Mouse (Mus musculus): Measurements from ENCODE around the gene Ikzf1. TPM values are rescaled to one million over a fixed set of nuclear protein-coding genes. Genes with fewer than 3 reads are reported as not detected.

The Ikzf1 gene
- total and polyA plus RNA-seq, 2 experiments = 1.2 to 3.3 TPM

DNA sequence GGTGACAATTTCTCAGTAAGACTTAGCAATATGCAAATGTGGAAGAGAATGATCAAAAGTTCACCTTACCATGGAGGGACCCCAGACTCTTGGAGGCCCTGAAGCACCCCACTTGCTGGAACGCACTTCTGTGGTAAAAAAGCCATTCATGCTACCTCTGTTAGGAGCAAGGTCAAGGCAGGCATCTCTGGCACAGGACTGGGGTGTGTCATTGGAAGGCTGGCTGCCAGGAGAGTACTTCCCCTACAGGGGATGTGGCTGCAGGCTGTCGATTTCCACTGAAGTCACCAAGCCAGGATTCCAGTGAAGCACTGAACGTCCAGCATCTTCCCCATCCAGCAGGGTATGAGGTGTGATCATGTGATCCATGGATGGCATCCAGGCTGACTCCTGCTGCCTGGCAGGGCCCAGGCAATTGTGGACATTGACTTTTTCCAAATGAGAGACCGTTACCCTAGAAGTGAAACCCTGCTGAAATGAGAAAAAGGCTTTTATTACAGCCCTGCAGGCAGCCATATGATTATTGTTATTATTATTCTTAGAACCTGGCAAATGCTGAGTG is 32.9 kb downstream of the Ikzf1 start:
- H3K27ac ChIP-seq (replicated peaks; ENCODE audit: insufficient read depth, low read depth, low read length) = no peak overlapping the region
- no peak overlapping the region for H3K9ac ChIP-seq (ENCODE audit: low read depth, low read length)
- no peaks in the 10 kb centered on the region for H3K36me3 ChIP-seq (ENCODE audit: control insufficient read depth, insufficient read depth, low read length)
- 84% methylated on average over 4 of the region's 4 CpGs for WGBS
- no peak overlapping the region for H3K4me3 ChIP-seq (ENCODE audit: insufficient read depth, low read depth, low read length)
- no peaks in the 10 kb centered on the region for H3K4me1 ChIP-seq (ENCODE audit: control insufficient read depth, insufficient read depth, low read length)
- TF ChIP-seq CTCF (IDR thresholded peaks at IDR 0.05; ENCODE audit: low read depth, low read length) (no peak), POLR2A (IDR thresholded peaks at IDR 0.05; ENCODE audit: extremely low read depth, insufficient read depth, low read length) (no peak)
- no peaks in the 10 kb centered on the region for H3K27me3 ChIP-seq (ENCODE audit: control insufficient read depth, insufficient read depth, low read length)
- no peak for DNase-seq (ENCODE audit: extremely low read depth, low read depth, low spot score)
- no peaks in the 10 kb centered on the region for H3K79me2 ChIP-seq (ENCODE audit: control insufficient read depth, insufficient read depth, low read length)

DNA sequence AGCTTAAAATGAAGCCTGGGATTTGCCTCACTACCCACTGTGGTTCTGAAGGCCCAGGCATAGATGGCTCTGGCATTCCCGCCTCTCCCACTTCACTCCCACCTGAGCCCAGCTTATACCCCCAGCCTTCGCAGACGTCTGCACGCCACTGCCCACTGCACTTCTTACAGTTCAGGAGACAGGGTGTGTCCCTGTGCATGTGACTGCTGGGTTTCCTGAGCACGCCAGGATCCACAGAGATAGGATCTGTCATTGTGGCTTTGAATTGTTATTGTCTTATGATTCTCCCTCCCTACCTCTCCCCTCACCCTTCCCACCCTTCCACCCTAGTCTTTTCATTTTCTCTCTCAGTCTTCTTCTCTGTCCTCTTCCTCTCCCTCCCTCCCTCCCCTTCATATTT is 34.9 kb downstream of the Ikzf1 start:
- no peaks in the 10 kb centered on the region for H3K27me3 ChIP-seq (ENCODE audit: control insufficient read depth, insufficient read depth, low read length)
- TF ChIP-seq POLR2A (IDR thresholded peaks at IDR 0.05; ENCODE audit: extremely low read depth, insufficient read depth, low read length) (no peak), CTCF (IDR thresholded peaks at IDR 0.05; ENCODE audit: low read depth, low read length) (no peak)

DNA sequence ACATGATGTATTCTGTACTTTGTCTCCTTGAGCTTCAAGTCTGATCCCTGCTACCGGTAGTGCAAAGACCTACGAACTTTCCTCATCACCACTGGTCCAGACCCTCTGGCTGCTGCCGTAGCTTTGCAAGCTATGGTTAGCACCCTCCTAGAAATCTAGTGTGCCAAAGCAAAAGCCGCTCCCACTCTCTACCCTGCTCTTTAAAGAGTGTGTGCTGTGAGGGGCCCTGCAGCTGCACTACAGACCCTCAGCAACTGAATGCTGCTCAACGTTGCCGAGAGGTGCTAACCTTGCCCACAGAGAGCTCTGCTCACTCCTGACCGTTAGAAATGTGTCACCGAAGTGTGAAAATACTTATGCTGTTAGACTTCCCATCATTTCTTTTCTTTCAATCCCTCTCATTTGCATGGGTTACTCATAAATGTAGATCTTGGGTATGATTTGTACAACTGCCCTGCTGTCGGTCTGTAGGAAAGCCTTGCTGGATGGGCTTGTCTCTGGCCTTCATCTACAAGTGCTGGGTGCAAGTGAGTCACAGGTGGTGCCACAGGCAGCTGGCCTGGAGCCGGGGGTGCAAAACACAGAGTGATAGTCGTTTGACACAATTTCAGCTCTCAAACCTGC is 40.6 kb downstream of the Ikzf1 start:
- H3K36me3 ChIP-seq (ENCODE audit: control insufficient read depth, insufficient read depth, low read length) = no peaks in the 10 kb centered on the region
- no peak overlapping the region for H3K27ac ChIP-seq (replicated peaks; ENCODE audit: insufficient read depth, low read depth, low read length)
- no peak for DNase-seq (ENCODE audit: extremely low read depth, low read depth, low spot score)

More for the DNA sequence above, 34.9 kb downstream of the Ikzf1 start:
- no peak overlapping the region for H3K4me3 ChIP-seq (ENCODE audit: insufficient read depth, low read depth, low read length)
- no peak for DNase-seq (ENCODE audit: extremely low read depth, low read depth, low spot score)
- H3K36me3 ChIP-seq (ENCODE audit: control insufficient read depth, insufficient read depth, low read length) = no peaks in the 10 kb centered on the region
- 84% methylated on average over 5 of the region's 5 CpGs for WGBS
- no peaks in the 10 kb centered on the region for H3K79me2 ChIP-seq (ENCODE audit: control insufficient read depth, insufficient read depth, low read length)
- no peaks in the 10 kb centered on the region for H3K4me1 ChIP-seq (ENCODE audit: control insufficient read depth, insufficient read depth, low read length)
- no peak overlapping the region for H3K9ac ChIP-seq (ENCODE audit: low read depth, low read length)
- H3K27ac ChIP-seq (replicated peaks; ENCODE audit: insufficient read depth, low read depth, low read length) = no peak overlapping the region

DNA sequence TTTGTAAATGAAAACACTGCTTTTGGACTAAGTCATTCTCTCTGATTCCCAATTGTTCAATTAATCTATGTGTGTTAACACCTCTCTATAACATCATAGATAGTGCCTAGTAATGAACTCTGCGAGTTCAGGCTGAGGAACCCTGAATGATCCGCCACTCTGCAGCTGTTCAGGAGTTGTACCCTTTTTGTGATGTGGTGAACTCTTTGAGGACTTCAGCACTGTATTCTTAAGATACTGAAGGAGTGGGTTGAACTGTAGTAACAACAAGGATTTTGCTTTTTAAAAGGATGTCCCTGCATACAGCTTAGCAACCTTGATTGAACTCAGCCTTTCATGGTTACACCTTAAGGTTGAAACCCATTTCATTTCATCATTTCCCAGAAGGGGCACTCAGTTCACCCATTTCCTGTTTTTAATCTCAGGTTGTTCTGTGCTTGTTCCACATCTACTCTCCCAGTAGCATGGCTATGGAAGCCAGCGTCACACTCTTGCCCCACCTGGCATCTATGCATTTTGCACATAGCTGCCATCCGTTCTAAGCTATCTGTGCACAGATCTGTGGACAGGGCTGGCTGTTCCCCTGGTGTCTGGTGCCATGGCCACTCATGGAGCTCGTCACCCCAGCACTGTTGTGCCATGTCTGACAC is 41.2 kb downstream of the Ikzf1 start:
- Histone ChIP-seq H3K9ac (ENCODE audit: low read depth, low read length) (no peak overlapping the region), H3K36me3 (ENCODE audit: control insufficient read depth, insufficient read depth, low read length) (no peaks in the 10 kb centered on the region), H3K4me3 (ENCODE audit: insufficient read depth, low read depth, low read length) (no peak overlapping the region), H3K27me3 (ENCODE audit: control insufficient read depth, insufficient read depth, low read length) (no peaks in the 10 kb centered on the region), H3K4me1 (ENCODE audit: control insufficient read depth, insufficient read depth, low read length) (no peaks in the 10 kb centered on the region), H3K27ac (replicated peaks; ENCODE audit: insufficient read depth, low read depth, low read length) (no peak overlapping the region), H3K79me2 (ENCODE audit: control insufficient read depth, insufficient read depth, low read length) (no peaks in the 10 kb centered on the region)
- TF ChIP-seq POLR2A (IDR thresholded peaks at IDR 0.05; ENCODE audit: extremely low read depth, insufficient read depth, low read length) (no peak), CTCF (IDR thresholded peaks at IDR 0.05; ENCODE audit: low read depth, low read length) (no peak)
- DNase-seq (ENCODE audit: extremely low read depth, low read depth, low spot score) = no peak
- WGBS = 81% methylated on average over 5 of the region's 5 CpGs

More for the DNA sequence above, 40.6 kb downstream of the Ikzf1 start:
- no peak for TF ChIP-seq POLR2A (IDR thresholded peaks at IDR 0.05; ENCODE audit: extremely low read depth, insufficient read depth, low read length)
- no peak for TF ChIP-seq CTCF (IDR thresholded peaks at IDR 0.05; ENCODE audit: low read depth, low read length)
- no peak overlapping the region for H3K4me3 ChIP-seq (ENCODE audit: insufficient read depth, low read depth, low read length)
- 82% methylated on average over 11 of the region's 11 CpGs for WGBS
- no peak overlapping the region for H3K9ac ChIP-seq (ENCODE audit: low read depth, low read length)
- no peaks in the 10 kb centered on the region for H3K4me1 ChIP-seq (ENCODE audit: control insufficient read depth, insufficient read depth, low read length)
- H3K27me3 ChIP-seq (ENCODE audit: control insufficient read depth, insufficient read depth, low read length) = no peaks in the 10 kb centered on the region
- no peaks in the 10 kb centered on the region for H3K79me2 ChIP-seq (ENCODE audit: control insufficient read depth, insufficient read depth, low read length)

DNA sequence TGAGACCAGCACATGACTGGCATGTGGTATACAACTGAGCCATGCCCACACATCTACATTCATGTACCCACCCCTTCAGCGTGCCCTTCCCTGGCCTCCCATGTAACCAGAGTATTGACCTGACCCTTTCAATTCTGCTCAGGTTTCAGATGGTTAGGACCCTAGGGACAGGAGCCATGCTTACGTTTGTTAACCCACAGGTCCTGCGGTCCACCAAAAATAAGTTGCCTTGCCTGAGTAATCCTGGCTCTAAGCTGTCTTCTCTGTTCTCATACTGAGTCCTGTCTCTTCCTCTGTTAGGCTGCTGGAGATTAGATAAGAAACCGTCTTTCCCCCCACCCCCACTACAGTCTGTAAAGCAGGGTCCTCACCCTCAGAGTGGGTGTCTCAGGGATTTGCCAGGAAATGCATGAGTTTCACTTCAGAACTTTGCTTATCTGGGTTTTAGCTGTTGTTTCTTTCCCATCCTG is 42.0 kb downstream of the Ikzf1 start:
- DNase-seq (ENCODE audit: extremely low read depth, low read depth, low spot score) = no peak
- WGBS = 60% methylated on average over 4 of the region's 4 CpGs
- Histone ChIP-seq H3K4me3 (ENCODE audit: insufficient read depth, low read depth, low read length) (no peak overlapping the region), H3K36me3 (ENCODE audit: control insufficient read depth, insufficient read depth, low read length) (no peaks in the 10 kb centered on the region), H3K79me2 (ENCODE audit: control insufficient read depth, insufficient read depth, low read length) (no peaks in the 10 kb centered on the region), H3K9ac (ENCODE audit: low read depth, low read length) (no peak overlapping the region), H3K27ac (replicated peaks; ENCODE audit: insufficient read depth, low read depth, low read length) (no peak overlapping the region), H3K4me1 (ENCODE audit: control insufficient read depth, insufficient read depth, low read length) (no peaks in the 10 kb centered on the region), H3K27me3 (ENCODE audit: control insufficient read depth, insufficient read depth, low read length) (no peaks in the 10 kb centered on the region)
- TF ChIP-seq POLR2A (IDR thresholded peaks at IDR 0.05; ENCODE audit: extremely low read depth, insufficient read depth, low read length) (no peak), CTCF (IDR thresholded peaks at IDR 0.05; ENCODE audit: low read depth, low read length) (no peak)

Data from liver, adult 2 months (tissue).